Mouse (Mus musculus): Measurements from ENCODE around the gene Anxa7. TPM values are rescaled to one million over a fixed set of nuclear protein-coding genes. Genes with fewer than 3 reads are reported as not detected.
A peak's percentile ranks its signal among the peaks of the same experiment; 100 is the strongest.

The Anxa7 gene
- polyA plus RNA-seq, 1 experiment from 2014 or later: 25.1 TPM

GRCm38 (mm10) chr14:20452929-20453328, 27.0 kb downstream of the Anxa7 start:
- H3K4me2 ChIP-seq (ENCODE audit: low read depth, severe bottlenecking): no peak overlapping the region
- no peaks in the 10 kb centered on the region for H3K27me3 ChIP-seq (ENCODE audit: control insufficient read depth, insufficient read depth, low read length)
- DNase-seq (ENCODE audit: low spot score) (no peak), ATAC-seq (ENCODE audit: insufficient number of reproducible peaks, low FRiP score, low TSS enrichment, low read depth) (no peak)
- WGBS: 95% methylated on average over 5 of the region's 5 CpGs
- no peaks in the 10 kb centered on the region for H3K9me3 ChIP-seq (ENCODE audit: control insufficient read depth, low read length)
- no peaks in the 10 kb centered on the region for H3K36me3 ChIP-seq (ENCODE audit: control insufficient read depth, insufficient read depth, low read length)
- H3K27ac ChIP-seq (replicated peaks; ENCODE audit: low read depth, low read length): no peak overlapping the region
- no peak overlapping the region for H3K9ac ChIP-seq (ENCODE audit: low read length)
- H3K4me3 ChIP-seq (ENCODE audit: low read depth, low read length): no peak overlapping the region
- no peaks in the 10 kb centered on the region for H3K4me1 ChIP-seq (ENCODE audit: control insufficient read depth, insufficient read depth, low read length)

GRCm38 (mm10) chr14:20451765-20452331, 28.1 kb downstream of the Anxa7 start, which contains the start of gene Cfap70:
TSS of gene Cfap70 (minus strand) at chr14:20452226.
- Histone ChIP-seq H3K9me3 (ENCODE audit: control insufficient read depth, low read length) (no peaks in the 10 kb centered on the region), H3K36me3 (ENCODE audit: control insufficient read depth, insufficient read depth, low read length) (no peaks in the 10 kb centered on the region), H3K27me3 (ENCODE audit: control insufficient read depth, insufficient read depth, low read length) (no peaks in the 10 kb centered on the region), H3K9ac (ENCODE audit: low read length) (0 out of 2 replicates have a peak within 1 kb of the TSS, but pooled peaks have one; percentile 23), H3K4me1 (ENCODE audit: control insufficient read depth, insufficient read depth, low read length) (no peaks in the 10 kb centered on the region), H3K27ac (replicated peaks; ENCODE audit: low read depth, low read length) (no peak within 1 kb of the TSS), H3K4me2 (ENCODE audit: low read depth, severe bottlenecking) (peak within 1 kb of the TSS; percentile 68), H3K4me3 (ENCODE audit: low read depth, low read length) (peak within 1 kb of the TSS; percentile 23)
- ATAC-seq (ENCODE audit: insufficient number of reproducible peaks, low FRiP score, low TSS enrichment, low read depth): peak; percentile 60; the same call in 1 of the 2 replicates
- 2% methylated on average over 15 of the region's 15 CpGs for WGBS
- DNase-seq (ENCODE audit: low spot score): peak; percentile 80

- H3K27ac ChIP-seq (replicated peaks; ENCODE audit: low read depth, low read length): no peak overlapping the region
Observed at GRCm38 (mm10) chr14:20451302-20451701, 28.6 kb downstream of the Anxa7 start.

GRCm38 (mm10) chr14:20447209-20447608, 32.7 kb downstream of the Anxa7 start:
- H3K27ac ChIP-seq (replicated peaks; ENCODE audit: low read depth, low read length): no peak overlapping the region
- ATAC-seq (ENCODE audit: insufficient number of reproducible peaks, low FRiP score, low TSS enrichment, low read depth) (no peak), DNase-seq (ENCODE audit: low spot score) (no peak)
- no peak overlapping the region for H3K4me2 ChIP-seq (ENCODE audit: low read depth, severe bottlenecking)
- no peaks in the 10 kb centered on the region for H3K4me1 ChIP-seq (ENCODE audit: control insufficient read depth, insufficient read depth, low read length)
- 71% methylated on average over 12 of the region's 12 CpGs for WGBS
- H3K9me3 ChIP-seq (ENCODE audit: control insufficient read depth, low read length): no peaks in the 10 kb centered on the region
- H3K27me3 ChIP-seq (ENCODE audit: control insufficient read depth, insufficient read depth, low read length): no peaks in the 10 kb centered on the region
- H3K36me3 ChIP-seq (ENCODE audit: control insufficient read depth, insufficient read depth, low read length): no peaks in the 10 kb centered on the region
- no peak overlapping the region for H3K9ac ChIP-seq (ENCODE audit: low read length)
- H3K4me3 ChIP-seq (ENCODE audit: low read depth, low read length): no peak overlapping the region

More at GRCm38 (mm10) chr14:20451302-20451701, 28.6 kb downstream of the Anxa7 start:
- no peaks in the 10 kb centered on the region for H3K36me3 ChIP-seq (ENCODE audit: control insufficient read depth, insufficient read depth, low read length)
- H3K4me3 ChIP-seq (ENCODE audit: low read depth, low read length): peak overlapping the region; percentile 23; the same call in 1 of the 2 replicates
- WGBS: 12% methylated on average over 2 of the region's 2 CpGs
- no peak overlapping the region for H3K9ac ChIP-seq (ENCODE audit: low read length)
- H3K9me3 ChIP-seq (ENCODE audit: control insufficient read depth, low read length): no peaks in the 10 kb centered on the region
- no peaks in the 10 kb centered on the region for H3K27me3 ChIP-seq (ENCODE audit: control insufficient read depth, insufficient read depth, low read length)
- ATAC-seq (ENCODE audit: insufficient number of reproducible peaks, low FRiP score, low TSS enrichment, low read depth) (no peak), DNase-seq (ENCODE audit: low spot score) (no peak)
- H3K4me2 ChIP-seq (ENCODE audit: low read depth, severe bottlenecking): peak overlapping the region; percentile 68
- H3K4me1 ChIP-seq (ENCODE audit: control insufficient read depth, insufficient read depth, low read length): no peaks in the 10 kb centered on the region

GRCm38 (mm10) chr14:20442252-20442651, 37.7 kb downstream of the Anxa7 start:
- Histone ChIP-seq H3K9me3 (ENCODE audit: control insufficient read depth, low read length) (no peaks in the 10 kb centered on the region), H3K36me3 (ENCODE audit: control insufficient read depth, insufficient read depth, low read length) (no peaks in the 10 kb centered on the region), H3K4me2 (ENCODE audit: low read depth, severe bottlenecking) (no peak overlapping the region), H3K27ac (replicated peaks; ENCODE audit: low read depth, low read length) (no peak overlapping the region), H3K4me3 (ENCODE audit: low read depth, low read length) (no peak overlapping the region), H3K4me1 (ENCODE audit: control insufficient read depth, insufficient read depth, low read length) (no peaks in the 10 kb centered on the region), H3K9ac (ENCODE audit: low read length) (no peak overlapping the region), H3K27me3 (ENCODE audit: control insufficient read depth, insufficient read depth, low read length) (no peaks in the 10 kb centered on the region)
- no peak for DNase-seq (ENCODE audit: low spot score)
- no peak for ATAC-seq (ENCODE audit: insufficient number of reproducible peaks, low FRiP score, low TSS enrichment, low read depth)
- 76% methylated on average over 17 of the region's 17 CpGs for WGBS

GRCm38 (mm10) chr14:20436976-20437375, 43.0 kb downstream of the Anxa7 start:
- DNase-seq (ENCODE audit: low spot score): no peak
- H3K36me3 ChIP-seq (ENCODE audit: control insufficient read depth, insufficient read depth, low read length): no peaks in the 10 kb centered on the region
- no peaks in the 10 kb centered on the region for H3K9me3 ChIP-seq (ENCODE audit: control insufficient read depth, low read length)
- ATAC-seq (ENCODE audit: insufficient number of reproducible peaks, low FRiP score, low TSS enrichment, low read depth): no peak
- no peaks in the 10 kb centered on the region for H3K27me3 ChIP-seq (ENCODE audit: control insufficient read depth, insufficient read depth, low read length)
- no peak overlapping the region for H3K4me3 ChIP-seq (ENCODE audit: low read depth, low read length)
- H3K4me2 ChIP-seq (ENCODE audit: low read depth, severe bottlenecking): no peak overlapping the region
- 81% methylated on average over 6 of the region's 6 CpGs for WGBS
- H3K27ac ChIP-seq (replicated peaks; ENCODE audit: low read depth, low read length): no peak overlapping the region
- H3K4me1 ChIP-seq (ENCODE audit: control insufficient read depth, insufficient read depth, low read length): no peaks in the 10 kb centered on the region
- H3K9ac ChIP-seq (ENCODE audit: low read length): no peak overlapping the region

- Histone ChIP-seq H3K9me3 (ENCODE audit: control insufficient read depth, low read length) (no peaks in the 10 kb centered on the region), H3K4me2 (ENCODE audit: low read depth, severe bottlenecking) (no peak overlapping the region), H3K27ac (replicated peaks; ENCODE audit: low read depth, low read length) (no peak overlapping the region), H3K9ac (ENCODE audit: low read length) (no peak overlapping the region), H3K4me3 (ENCODE audit: low read depth, low read length) (no peak overlapping the region), H3K4me1 (ENCODE audit: control insufficient read depth, insufficient read depth, low read length) (no peaks in the 10 kb centered on the region), H3K36me3 (ENCODE audit: control insufficient read depth, insufficient read depth, low read length) (no peaks in the 10 kb centered on the region), H3K27me3 (ENCODE audit: control insufficient read depth, insufficient read depth, low read length) (no peaks in the 10 kb centered on the region)
- DNase-seq (ENCODE audit: low spot score) (no peak), ATAC-seq (ENCODE audit: insufficient number of reproducible peaks, low FRiP score, low TSS enrichment, low read depth) (no peak)
- WGBS: 87% methylated on average over 4 of the region's 4 CpGs
Observed at GRCm38 (mm10) chr14:20432420-20432819, 47.5 kb downstream of the Anxa7 start.

- Histone ChIP-seq H3K4me3 (ENCODE audit: low read depth, low read length) (no peak overlapping the region), H3K36me3 (ENCODE audit: control insufficient read depth, insufficient read depth, low read length) (no peaks in the 10 kb centered on the region), H3K4me1 (ENCODE audit: control insufficient read depth, insufficient read depth, low read length) (no peaks in the 10 kb centered on the region), H3K27me3 (ENCODE audit: control insufficient read depth, insufficient read depth, low read length) (no peaks in the 10 kb centered on the region), H3K27ac (replicated peaks; ENCODE audit: low read depth, low read length) (no peak overlapping the region), H3K4me2 (ENCODE audit: low read depth, severe bottlenecking) (no peak overlapping the region), H3K9ac (ENCODE audit: low read length) (no peak overlapping the region), H3K9me3 (ENCODE audit: control insufficient read depth, low read length) (no peaks in the 10 kb centered on the region)
- no peak for DNase-seq (ENCODE audit: low spot score)
- ATAC-seq (ENCODE audit: insufficient number of reproducible peaks, low FRiP score, low TSS enrichment, low read depth): no peak
- 73% methylated on average over 6 of the region's 6 CpGs for WGBS
Observed at GRCm38 (mm10) chr14:20431726-20432125, 48.2 kb downstream of the Anxa7 start.

- Histone ChIP-seq H3K4me1 (ENCODE audit: control insufficient read depth, insufficient read depth, low read length) (no peaks in the 10 kb centered on the region), H3K4me3 (ENCODE audit: low read depth, low read length) (no peak overlapping the region), H3K27me3 (ENCODE audit: control insufficient read depth, insufficient read depth, low read length) (no peaks in the 10 kb centered on the region), H3K27ac (replicated peaks; ENCODE audit: low read depth, low read length) (no peak overlapping the region), H3K36me3 (ENCODE audit: control insufficient read depth, insufficient read depth, low read length) (no peaks in the 10 kb centered on the region), H3K4me2 (ENCODE audit: low read depth, severe bottlenecking) (no peak overlapping the region), H3K9ac (ENCODE audit: low read length) (no peak overlapping the region), H3K9me3 (ENCODE audit: control insufficient read depth, low read length) (no peaks in the 10 kb centered on the region)
- DNase-seq (ENCODE audit: low spot score) (no peak), ATAC-seq (ENCODE audit: insufficient number of reproducible peaks, low FRiP score, low TSS enrichment, low read depth) (no peak)
- 66% methylated on average over 1 of the region's 1 CpGs for WGBS
Observed at GRCm38 (mm10) chr14:20429833-20430232, 50.1 kb downstream of the Anxa7 start.

All from limb, embryonic 11.5 days (tissue).